Mouse (Mus musculus): ENCODE data around the gene Tex37.

DNA sequence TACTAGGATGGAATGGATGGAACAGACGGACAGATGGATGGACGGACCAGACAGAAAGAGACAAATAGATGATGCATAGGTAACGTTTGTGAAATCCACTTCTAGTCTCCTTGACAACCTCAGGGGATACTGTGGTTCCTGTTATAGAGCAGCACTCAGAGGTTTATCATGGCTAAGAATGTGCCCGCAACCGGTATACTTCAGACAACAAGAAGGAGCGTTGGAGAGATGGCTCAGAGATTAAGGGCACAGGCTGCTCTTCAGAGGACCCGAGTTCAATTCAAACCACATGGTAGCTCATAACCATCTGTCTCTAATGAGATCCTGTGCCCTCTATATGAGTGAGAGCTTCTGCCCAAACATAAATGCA, 6.3 kb downstream of the Tex37 start:
- TF ChIP-seq CTCF (conservative IDR thresholded peaks at IDR 0.05; ENCODE audit: low read length), result no peak
- TF ChIP-seq NANOG (IDR thresholded peaks at IDR 0.05; ENCODE audit: borderline replicate concordance, low read length), result no peak
- no peak for TF ChIP-seq POU5F1 (IDR thresholded peaks at IDR 0.05; ENCODE audit: borderline replicate concordance, low read length)
